Mouse (Mus musculus) frontal cortex, postnatal 36 days (tissue): ENCODE results near the gene Aak1.

ENCODE experiments used
- DNase-seq, 2 experiments: peaks; one replicate each; pipeline ENCODE4 v3.0.0; 2022; ENCODE audit warnings: low spot score in 2 of 2

Aak1 gene

DNA sequence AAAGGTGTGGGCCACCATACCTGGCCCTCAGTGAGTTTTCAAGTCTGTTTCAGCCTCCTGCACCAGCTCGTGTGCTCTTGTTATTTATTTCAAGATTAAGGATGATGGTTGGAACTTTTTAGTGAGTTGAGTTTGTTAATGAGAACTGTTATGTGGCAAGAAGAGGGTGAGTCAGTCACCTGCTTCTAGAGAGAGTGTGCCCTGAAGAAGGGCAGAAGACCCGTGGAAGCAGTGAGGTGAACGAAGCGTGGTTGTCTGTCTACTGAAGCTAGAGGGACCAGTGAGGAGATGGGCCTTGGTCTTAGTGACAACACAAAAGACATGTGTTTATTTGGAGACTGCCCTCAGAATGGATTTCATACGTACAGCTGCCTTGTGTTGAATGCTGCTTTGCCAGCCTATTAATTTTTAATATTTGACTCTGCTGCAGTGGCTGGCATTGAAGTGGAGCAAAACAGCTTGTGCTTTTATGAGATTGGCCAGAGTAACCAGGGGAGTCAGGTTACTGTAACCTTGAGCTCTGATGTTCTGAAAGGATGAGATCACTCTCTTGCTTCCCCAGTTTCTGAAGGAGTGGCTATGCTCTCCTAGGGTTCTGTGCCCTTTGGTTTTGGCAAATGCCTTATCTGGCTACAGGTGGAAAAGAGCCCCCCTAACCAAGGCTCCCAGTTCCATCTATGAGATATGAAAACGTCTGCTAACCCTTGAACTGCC is 36.7 kb downstream of the Aak1 start:
- DNase-seq = no peak

DNA sequence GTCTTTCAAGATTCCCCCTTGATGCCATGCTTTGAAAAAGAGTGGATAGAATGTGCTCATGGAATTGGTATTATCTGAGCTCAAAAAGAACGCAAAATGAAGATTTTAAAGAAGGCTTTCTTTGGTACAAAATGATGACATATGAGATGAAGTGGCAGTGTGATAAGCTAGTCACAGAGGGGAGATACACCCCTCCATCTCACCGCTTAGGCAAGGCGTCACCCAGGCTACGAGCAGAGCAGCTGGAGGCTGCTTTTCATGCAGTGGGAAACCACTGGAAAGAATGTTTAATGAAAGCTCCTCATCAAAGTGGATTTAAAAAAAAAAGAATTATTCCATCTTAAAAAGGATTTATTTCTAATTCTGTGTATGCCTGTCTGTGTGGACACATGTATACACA is 37.5 kb downstream of the Aak1 start:
- no peak for DNase-seq

DNA sequence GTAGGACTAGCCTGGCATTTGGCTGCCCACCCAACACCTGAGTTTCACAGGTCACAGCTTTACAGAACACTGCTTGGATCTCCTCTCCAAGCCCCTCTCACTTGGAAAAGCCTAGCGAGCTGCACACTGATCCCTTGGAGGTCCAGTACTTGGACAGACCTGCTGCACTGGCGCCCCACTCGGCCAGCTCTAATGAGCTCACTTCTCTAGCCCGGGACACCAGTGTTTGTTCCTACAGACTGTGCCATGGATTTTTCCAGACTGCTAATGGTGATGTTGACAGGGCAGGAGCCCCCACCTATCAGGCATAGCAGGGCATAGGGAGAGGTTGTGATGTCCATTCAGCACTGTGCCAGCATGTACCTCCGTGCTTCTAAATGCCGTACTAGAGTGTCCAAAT is 48.2 kb downstream of the Aak1 start:
- no peak for DNase-seq

DNA sequence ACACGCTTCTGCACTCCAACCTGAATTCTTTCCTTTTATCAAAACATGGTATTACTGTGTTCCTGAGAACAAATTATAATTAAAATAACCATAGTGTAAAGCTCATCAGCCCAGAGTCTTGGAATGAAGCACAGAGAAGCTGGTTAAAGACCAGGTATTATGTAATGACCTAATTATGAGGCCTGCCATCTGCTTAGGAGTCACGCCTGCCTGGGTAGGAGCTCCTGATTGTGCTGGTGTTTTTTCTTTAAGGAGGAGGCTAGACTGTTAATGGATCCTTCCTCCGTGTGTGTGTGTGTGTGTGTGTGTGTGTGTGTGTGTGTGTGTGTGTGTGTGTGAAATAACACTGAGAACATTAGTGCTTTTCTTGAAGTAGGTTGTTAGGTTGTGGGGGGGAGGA is 49.7 kb downstream of the Aak1 start:
- DNase-seq = no peak

DNA sequence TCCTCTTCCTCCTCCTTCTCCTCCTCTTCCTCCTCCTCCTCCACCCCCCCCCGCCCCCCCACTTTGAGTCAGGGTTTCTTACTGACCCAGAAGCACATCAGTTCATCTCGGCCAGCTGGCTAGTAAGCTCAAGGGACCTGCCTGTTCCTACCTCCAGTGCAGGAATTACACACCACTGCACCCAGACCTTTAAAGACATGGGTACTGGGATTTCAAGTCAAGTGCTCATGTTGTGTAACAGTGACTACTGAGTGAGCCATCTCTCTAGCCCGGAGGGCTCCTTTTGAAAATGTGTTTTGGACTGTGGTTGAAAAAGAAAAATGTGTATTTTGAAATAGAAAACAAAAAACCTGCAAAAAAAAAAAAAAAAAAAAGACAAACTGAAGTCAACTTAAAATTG is 50.6 kb downstream of the Aak1 start:
- DNase-seq = no peak

DNA sequence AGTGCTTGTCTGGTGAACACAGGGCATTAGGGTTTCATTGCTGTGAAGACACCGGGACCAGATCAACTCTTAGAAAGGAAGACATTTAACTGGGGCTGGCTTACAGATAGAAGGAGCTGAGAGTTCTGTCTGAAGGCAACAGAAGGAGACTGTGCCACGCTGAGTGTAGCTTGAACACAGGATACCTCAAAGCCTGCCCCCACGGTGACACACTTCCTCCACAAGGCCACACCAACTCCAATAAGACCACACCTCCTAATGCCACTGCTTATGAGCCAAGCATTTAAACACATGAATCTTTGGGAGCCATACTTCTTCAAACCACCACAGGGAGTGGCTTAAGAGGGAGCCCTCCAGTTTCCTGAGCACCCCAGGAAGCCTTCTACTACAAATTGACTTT is 51.2 kb downstream of the Aak1 start:
- DNase-seq = no peak

DNA sequence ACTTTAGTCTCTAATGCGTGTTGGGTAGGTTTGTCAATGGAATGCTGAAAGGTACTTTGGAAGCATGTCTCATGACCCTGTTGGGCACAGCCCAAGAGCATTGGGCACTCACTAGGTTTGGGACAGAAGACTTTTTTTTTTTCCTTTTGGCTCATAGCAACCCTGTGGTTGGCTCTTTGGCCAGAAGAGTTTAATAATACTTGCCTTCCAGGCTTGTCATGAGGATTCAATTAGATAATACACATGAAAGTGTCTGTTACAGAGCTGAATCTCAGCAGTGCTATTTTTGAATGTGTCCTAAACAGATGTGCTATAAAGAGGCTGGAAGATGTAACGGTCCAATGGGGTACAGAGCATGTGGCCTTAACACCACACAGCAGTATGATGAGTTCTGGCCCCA is 56.2 kb downstream of the Aak1 start:
- DNase-seq = no peak

DNA sequence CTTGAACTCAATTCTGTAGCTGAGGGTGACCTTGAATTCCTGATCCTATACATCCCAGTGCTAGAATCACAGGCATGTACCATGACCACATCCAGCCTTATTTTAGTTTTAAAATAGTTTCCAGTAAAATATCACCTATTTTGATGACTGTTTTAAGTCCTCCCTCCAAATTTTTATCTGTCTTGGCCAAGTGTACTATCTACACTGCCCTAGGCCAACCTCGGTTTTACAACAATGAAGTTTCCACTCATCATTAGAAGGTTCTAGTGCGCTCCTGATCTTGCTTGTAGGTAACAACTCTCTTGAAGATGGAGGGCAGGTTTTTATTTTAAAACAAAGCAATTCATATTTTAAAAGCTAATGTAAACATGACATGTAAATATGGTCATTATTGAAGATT is 57.9 kb downstream of the Aak1 start:
- no peak for DNase-seq

DNA sequence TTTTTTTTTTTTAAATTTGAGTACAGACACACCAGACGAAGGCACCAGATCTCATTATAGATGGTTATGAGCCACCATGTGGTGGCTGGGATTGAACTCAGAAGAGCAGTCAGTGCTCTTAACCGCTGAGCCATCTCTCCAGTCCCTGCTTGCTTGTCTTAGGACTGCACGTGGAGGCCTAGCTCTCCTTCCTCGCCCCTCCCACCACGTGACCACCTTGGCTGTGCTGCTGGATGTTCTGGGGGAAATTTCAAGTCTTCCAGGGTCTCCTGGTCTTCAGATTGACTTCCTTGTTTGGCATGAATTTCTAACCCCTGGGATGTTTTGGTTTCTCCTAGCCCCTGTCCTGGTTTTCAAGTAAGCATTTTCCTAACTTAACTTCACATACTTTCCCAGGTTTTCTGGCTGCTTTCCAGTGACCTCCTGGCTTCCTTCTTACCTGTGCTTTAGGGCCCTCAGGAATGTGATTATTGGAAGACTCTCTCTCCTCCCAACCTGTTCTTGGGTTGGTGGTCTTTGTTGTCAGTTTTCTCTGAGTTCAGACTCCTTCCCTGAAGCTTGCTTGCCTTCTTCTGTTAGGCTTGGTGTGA is 59.3 kb downstream of the Aak1 start:
- no peak for DNase-seq

DNA sequence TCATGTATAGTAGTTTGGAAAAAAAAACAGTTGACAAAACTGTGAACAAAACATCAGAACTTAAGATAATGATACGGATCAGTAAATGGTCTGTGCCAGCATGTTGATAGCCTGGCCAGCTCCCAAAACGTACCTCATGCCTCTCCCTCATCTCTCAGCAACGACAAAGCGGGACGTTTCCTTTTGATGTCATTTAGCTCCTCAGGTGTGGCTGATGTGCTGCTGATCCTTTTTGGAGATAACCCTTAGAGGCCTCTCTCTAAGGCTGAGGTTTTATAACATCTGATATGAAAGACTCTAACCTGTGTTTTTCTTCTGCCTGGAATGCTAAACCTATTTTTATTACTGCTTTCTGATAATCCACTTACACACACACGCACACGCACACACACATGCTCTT is 60.6 kb downstream of the Aak1 start:
- DNase-seq = no peak

DNA sequence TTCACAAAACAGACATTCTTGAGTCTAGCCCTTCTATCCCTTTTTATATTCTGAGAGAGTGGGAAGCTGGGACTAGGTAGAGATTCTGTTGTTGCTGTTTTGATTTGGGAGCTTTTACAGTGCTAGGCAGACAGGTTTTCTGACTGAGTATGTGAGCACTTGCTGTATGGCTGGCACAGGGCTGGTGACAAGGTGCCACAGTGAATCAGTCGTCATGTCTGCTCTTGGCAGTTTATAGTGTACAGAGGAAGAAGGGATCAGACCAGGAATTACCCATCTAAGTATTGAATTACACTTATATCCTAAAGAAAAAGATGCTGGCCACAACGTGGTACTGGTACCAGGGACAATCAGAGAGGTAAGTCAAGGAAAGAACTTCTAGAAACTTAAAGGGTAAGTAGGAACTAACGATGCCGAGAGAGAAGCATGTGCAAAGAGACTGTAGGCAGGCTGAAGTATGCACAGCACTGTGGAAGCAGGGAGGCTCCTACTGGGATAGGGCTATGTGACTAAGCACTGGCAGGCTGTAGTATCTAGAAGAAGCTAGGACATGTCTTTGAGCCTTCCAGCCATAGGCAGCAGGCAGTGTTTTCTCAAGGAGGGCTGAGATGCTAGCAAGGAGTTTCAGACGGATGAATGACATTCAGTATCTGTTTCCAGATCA is 67.0 kb downstream of the Aak1 start:
- DNase-seq = no peak

DNA sequence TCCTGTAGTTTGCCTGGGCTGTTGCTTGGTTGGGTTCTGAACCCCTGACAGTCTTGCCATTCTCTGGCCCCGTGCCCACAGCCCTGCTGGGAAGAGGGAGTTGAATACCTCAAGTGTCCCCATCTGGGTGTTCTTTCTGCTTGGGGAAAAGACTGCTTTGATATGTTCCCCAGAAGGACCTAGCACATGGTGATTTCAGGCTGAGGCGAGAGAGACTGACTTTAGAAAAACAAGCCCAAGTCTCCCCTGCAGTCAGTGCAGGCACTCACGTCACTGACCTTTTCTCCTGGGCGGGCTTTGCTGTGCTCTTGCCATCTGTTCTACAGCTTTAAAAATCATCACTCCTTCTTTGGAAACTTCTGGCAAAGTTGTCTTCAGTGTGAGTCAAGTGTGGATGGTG is 67.9 kb downstream of the Aak1 start:
- peak; percentile 43 to 46 for DNase-seq

DNA sequence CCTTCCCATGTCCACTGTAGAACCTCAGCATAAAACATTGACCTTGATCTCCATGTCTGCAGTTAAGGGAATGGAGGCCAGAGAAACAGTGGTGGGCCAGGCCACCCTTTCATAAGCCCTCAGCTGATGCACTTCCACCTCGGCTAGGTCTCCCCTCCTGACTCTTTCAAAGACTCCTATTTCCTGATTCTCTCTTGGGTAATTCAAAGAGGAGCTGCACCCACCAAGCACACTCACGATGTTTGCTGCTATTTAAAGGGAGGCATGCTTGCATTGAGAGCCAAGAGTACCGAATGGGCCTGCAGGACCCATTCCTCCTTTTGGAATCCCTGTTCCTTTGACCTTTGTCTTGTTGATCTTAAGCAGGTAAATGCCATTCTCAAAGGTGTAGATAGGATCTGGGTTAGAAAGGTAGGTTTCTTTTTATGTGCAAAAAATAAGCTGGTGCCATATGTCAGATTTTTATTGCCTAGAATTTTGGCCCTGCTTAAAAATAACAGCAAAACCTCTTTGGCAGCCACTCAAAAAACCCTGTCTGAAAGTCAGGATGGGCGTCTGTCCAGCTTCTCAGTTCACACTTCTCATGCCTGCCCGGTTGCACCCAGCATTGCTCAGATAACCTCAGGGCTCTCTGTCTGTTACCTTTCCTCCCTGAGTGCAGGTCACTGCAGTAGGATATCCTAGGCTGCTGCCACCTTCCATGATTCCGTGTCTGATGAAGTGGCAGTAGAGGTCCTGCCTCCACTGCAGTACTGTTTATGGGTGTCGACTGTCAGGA is 68.9 kb downstream of the Aak1 start:
- peak in 1 of 2 experiments; percentile 25 for DNase-seq

DNA sequence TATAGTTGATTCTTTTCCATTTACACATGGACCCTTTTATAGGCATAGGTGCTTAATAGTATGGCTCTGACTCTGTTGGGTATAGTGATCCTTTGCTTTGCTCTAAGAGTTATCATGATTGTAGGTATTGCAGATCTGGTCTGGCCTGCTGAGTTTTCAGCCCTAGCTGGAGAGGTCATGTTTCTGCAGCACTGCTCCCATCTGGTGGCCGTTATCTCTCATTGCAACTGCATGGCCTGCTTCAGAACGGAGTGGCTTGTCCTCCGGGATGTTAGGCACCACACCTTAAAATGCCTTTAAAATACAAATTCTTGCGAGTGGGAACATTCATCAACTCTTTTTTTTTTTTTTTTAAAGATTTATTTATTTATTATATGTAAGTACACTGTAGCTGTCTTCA is 72.6 kb downstream of the Aak1 start:
- peak; percentile 40 to 75 for DNase-seq

DNA sequence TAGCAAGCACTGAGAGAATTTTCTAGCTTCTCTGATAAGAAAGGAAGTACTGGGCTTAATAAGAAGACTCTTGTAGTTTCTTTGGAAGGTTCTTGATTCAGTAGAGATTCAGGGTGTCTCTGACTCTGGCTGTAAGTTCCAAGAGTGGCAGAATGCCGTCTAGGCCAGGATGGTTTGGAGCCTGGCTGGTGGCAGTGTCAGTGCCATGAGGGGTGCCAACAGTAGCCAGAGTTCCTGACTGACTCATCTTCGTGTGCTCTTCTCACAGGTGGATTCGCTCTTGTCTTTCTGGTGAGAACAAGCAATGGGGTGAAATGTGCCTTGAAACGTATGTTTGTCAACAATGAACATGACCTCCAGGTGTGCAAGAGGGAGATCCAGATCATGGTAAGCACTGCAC is 75.4 kb downstream of the Aak1 start:
- no peak for DNase-seq

DNA sequence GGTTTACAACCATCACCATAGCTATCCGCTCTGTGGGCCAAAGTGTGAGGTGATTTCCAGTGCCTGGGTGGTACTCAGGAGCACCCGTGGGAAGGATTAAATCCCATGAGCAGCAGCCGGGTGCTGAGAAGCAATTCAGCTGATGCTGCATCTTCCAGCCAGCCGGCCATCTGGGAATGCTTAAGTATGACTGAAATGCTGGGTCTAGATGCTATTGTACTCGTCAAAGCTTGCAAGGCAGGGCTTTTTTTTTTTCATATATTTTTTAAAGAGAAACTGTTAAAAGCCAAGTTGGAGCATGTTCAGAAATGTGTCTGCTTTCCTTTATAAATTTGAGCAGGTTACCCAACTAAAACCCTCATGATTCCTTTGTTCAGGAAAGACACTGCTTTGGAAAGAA is 85.2 kb downstream of the Aak1 start:
- DNase-seq = peak in 1 of 2 experiments; percentile 27

DNA sequence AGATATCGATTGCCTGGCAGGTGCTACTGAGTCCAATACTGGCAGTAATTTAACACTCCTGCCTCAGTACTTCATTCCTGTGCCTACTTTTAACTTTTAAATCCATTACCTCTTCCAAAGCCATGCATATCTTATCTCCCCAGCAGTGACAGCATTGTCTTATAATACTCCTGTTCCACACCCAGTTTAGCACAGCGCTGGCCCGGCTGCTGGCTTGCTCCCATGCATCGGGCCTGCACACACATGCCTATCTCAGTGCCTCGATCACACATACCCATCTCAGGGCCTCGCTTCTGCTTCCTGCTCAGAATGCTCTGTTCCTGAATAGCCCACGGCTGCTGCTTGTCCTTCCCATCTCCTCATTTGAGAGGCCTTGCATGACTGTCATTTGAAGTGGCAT is 90.5 kb downstream of the Aak1 start:
- no peak for DNase-seq

DNA sequence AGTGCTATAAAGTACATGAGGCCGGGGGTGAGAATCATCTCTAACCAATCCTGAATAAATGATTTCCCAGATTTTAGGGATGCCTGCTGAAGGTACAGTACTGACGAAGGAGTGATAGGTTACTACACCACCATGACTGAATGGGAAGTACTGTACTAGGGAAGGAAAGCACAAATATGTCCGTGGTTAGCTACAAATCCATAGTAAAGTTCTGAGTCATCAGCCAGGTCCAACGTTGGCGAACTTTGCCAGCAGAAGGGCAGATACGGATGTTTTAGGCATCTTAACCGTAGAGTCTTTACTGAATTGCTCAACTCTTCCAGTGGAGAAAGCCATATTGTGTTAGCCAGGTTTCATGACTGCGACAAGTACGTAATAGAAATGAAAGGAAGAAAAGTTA is 91.6 kb downstream of the Aak1 start:
- DNase-seq = no peak

DNA sequence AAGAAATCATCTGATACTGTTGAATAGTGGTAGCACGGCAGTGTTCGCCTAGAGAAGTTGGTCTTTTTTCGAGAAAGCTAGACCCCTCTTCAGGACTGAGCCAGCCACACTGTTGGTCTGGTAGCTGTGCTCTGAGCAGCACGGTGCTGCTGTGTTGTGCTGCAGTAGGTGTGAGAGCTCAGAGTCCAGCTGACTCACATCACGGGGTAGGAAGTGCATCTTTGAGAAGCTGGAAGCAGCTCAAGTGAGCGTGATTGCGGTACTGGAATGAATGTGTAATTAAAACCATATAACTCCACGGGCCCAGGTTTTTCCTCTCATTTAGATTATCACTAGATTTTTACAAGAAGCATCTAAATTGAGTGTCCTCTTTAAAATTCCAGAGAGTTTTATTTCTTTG is 97.8 kb downstream of the Aak1 start:
- peak; percentile 46 to 59 for DNase-seq

DNA sequence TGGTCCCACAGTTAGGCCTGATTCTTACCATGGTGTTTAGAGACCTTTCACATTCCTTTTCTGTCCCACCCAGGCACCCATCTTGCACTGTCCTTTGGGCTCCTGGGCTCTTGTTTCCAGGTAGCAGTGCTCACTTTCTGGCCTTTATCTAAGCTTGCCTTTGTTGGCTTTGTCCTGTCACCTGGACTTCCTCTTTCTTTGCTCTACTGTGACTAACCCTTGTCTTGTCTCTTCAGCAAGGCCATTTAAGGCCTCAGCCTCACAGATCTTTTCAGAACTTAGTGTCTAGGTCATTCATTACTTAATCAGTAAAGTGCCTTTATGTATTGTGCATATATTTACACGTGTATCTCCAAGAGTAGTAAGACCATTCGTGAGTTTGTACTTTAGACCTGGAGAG is 99.4 kb downstream of the Aak1 start:
- no peak for DNase-seq

DNA sequence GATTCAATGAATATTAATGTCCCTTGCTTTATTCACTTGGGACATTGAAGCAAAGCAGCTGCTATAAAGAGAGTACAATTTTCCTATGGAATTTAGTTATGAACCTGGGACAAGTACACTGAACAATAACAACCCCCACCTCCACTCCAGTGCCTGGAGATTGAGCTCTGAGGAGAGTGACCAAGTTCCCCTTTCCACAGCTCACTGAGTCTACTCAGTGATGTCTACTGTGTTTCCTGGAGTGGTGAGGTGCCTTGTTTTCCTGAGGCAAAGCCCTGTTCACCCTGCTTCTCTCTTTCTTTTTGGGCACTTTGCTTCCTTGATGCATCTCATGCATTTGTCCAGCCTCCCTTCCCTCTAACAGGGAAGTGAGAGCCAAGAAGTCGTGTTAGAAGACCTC is 100.8 kb downstream of the Aak1 start:
- no peak for DNase-seq

DNA sequence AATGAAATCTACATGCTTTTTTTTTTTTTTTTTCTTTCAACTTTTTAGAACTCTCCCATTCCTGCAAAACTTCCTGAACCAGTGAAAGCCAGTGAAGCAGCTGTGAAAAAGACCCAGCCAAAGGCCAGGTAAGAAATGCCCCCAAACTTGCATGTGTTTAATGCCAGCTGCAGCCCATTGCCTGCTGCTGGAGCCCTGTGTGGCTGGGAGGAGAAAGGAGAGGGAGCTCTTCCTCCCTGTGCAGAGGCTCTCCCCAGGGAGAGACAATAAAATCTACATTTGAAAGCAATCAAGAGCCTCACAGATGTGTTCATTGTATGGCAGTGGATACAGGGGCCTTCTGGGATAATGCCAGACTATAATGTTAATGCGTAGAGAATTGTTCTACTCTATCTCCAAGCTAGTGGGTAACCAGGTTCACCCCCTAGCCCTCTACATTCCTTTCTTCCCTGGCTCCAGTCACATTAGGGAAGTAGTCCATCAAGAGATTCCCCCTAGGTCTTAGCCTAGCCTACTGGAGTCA is 101.5 kb downstream of the Aak1 start:
- no peak for DNase-seq
